Mouse (Mus musculus) testis, adult 2 months (tissue): ENCODE results near the gene Ss18l1.

ENCODE experiments used
- CTCF ChIP-seq: fragments of 200-500 bp; IDR thresholded peaks from 2 replicates; pipeline ENCODE4 v1.5.1; 2012; ENCODE audit warnings: low read depth, mild to moderate bottlenecking, inconsistent platforms, low read length, moderate library complexity; ENCODE audit not compliant: control insufficient read depth, insufficient read depth, insufficient replicate concordance
- POLR2A ChIP-seq: fragments of 200-500 bp; IDR thresholded peaks from 2 replicates; pipeline ENCODE4 v1.6.1; 2012; ENCODE audit warnings: low read depth, mild to moderate bottlenecking, inconsistent platforms, low read length, moderate library complexity; ENCODE audit not compliant: control insufficient read depth

GRCm38 (mm10) chr2:180020919-180021318 is 21.4 kb upstream of the Ss18l1 start:
- TF ChIP-seq CTCF (no peak), POLR2A (no peak)
